Mouse (Mus musculus) midbrain, embryonic 16.5 days (tissue): ENCODE measurements around the gene Tmem268. TPM values are rescaled to one million over a fixed set of nuclear protein-coding genes. Genes with fewer than 3 reads are reported as not detected.

Source experiments
- ATAC-seq: fragments of 200-750 bp; cut with Nextera tagmentation; 2 replicates; pipeline ENCODE4 v1.8.0; 2017; ENCODE audit warnings: moderate TSS enrichment
- H3K27ac ChIP-seq: fragments of 300-500 bp; sonication (generic); 2 replicates; pipeline ENCODE4 v1.5.1; 2014; ENCODE audit warnings: mild to moderate bottlenecking, low read length, mixed read lengths
- H3K27me3 ChIP-seq: fragments of 300-500 bp; sonication (generic); 2 replicates; pipeline ENCODE4 v1.6.1; 2014; ENCODE audit warnings: low read depth, low read length, mixed read lengths; ENCODE audit not compliant: control insufficient read depth, insufficient read depth
- H3K36me3 ChIP-seq: fragments of 300-500 bp; sonication (generic); 2 replicates; pipeline ENCODE4 v1.6.1; 2014; ENCODE audit warnings: mild to moderate bottlenecking, low read length, moderate library complexity, mixed read lengths; ENCODE audit not compliant: control insufficient read depth, insufficient read depth
- H3K4me1 ChIP-seq: fragments of 300-500 bp; sonication (generic); 2 replicates; pipeline ENCODE4 v1.6.1; 2014; ENCODE audit warnings: mild to moderate bottlenecking, low read length, mixed read lengths; ENCODE audit not compliant: control insufficient read depth, insufficient read depth
- H3K4me2 ChIP-seq: fragments of 300-500 bp; sonication (generic); 2 replicates; pipeline ENCODE4 v1.6.1; 2014; ENCODE audit warnings: mild to moderate bottlenecking, low read length, mixed read lengths
- H3K4me3 ChIP-seq: fragments of 300-500 bp; sonication (generic); 2 replicates; pipeline ENCODE4 v1.5.1; 2014; ENCODE audit warnings: low read depth, mild to moderate bottlenecking, low read length, moderate library complexity, mixed read lengths
- H3K9ac ChIP-seq: fragments of 300-500 bp; sonication (generic); 2 replicates; pipeline ENCODE4 v1.6.1; 2014; ENCODE audit warnings: low read depth, low read length, mixed read lengths
- H3K9me3 ChIP-seq: fragments of 300-500 bp; sonication (generic); replicated peaks from 2 replicates; pipeline ENCODE4 v1.6.1; 2014; ENCODE audit warnings: mild to moderate bottlenecking, low read length, mixed read lengths; ENCODE audit not compliant: control insufficient read depth, poor library complexity, severe bottlenecking
- WGBS: fragments of 180-500 bp; shearing (Covaris S2); extraction: QIAGEN DNeasy Blood & Tissue Kit; methylation state at CpG from one replicate; pipeline ENCODE4 v1.1.7; 2014; 5-methylcytosine and 5-hydroxymethylcytosine counted together
- polyA plus RNA-seq: library from polyadenylated mRNA; unstranded; fragments of >200 nt; fragmentation: Nextera tagmentation; extraction: Ambion mirVana; gene quantifications from 2 replicates; pipeline ENCODE4 v1.2.1, GENCODE M21; 2015

The Tmem268 gene
- polyA plus RNA-seq, 1 experiment from 2014 or later = 4.5 TPM

DNA sequence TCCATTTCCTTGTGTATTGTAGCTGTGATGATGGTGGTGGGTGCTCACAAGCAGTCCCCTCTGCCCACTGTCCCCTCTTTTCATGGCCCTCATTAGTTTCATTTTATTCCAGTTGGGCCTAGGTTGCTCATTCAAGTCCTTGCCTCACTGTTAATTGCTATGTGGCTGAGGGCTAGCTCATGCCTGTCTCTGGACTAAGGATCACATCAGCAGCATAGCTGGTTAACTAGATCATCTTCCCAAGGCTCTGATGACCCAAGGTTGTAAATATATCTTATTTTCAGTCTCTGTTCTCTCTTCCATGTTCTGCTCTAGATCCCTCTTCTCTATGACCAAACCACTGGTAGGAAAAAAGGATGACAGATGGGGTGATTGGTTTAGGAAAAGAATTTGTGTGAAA lies 42.7 kb downstream of the Tmem268 start:
- H3K36me3 ChIP-seq = no peaks in the 10 kb centered on the region
- no peak overlapping the region for H3K9ac ChIP-seq
- no peaks in the 10 kb centered on the region for H3K9me3 ChIP-seq
- H3K4me2 ChIP-seq = no peak overlapping the region
- no peaks in the 10 kb centered on the region for H3K4me1 ChIP-seq
- H3K27me3 ChIP-seq = no peaks in the 10 kb centered on the region
- ATAC-seq = no peak
- H3K4me3 ChIP-seq = no peak overlapping the region
- H3K27ac ChIP-seq = no peak overlapping the region

GRCm38 (mm10) chr4:63604945-63605344 lies 46.4 kb downstream of the Tmem268 start, which contains the start of gene Gm11213:
Gm11213 (minus strand) TSS chr4:63605261.
- Histone ChIP-seq H3K9ac (no peak within 1 kb of the TSS), H3K4me3 (no peak within 1 kb of the TSS), H3K4me1 (no peaks in the 10 kb centered on the region), H3K27me3 (no peaks in the 10 kb centered on the region), H3K9me3 (no peaks in the 10 kb centered on the region), H3K4me2 (no peak within 1 kb of the TSS), H3K36me3 (no peaks in the 10 kb centered on the region), H3K27ac (no peak within 1 kb of the TSS)
- no peak for ATAC-seq
- WGBS = 73% methylated on average over 3 of the region's 3 CpGs

GRCm38 (mm10) chr4:63605545-63605944 lies 47.0 kb downstream of the Tmem268 start:
- Histone ChIP-seq H3K4me3 (no peak overlapping the region), H3K9me3 (no peaks in the 10 kb centered on the region), H3K27me3 (no peaks in the 10 kb centered on the region), H3K4me2 (no peak overlapping the region), H3K36me3 (no peaks in the 10 kb centered on the region), H3K4me1 (no peaks in the 10 kb centered on the region), H3K9ac (no peak overlapping the region), H3K27ac (no peak overlapping the region)
- ATAC-seq = no peak
- 87% methylated on average over 3 of the region's 3 CpGs for WGBS

DNA sequence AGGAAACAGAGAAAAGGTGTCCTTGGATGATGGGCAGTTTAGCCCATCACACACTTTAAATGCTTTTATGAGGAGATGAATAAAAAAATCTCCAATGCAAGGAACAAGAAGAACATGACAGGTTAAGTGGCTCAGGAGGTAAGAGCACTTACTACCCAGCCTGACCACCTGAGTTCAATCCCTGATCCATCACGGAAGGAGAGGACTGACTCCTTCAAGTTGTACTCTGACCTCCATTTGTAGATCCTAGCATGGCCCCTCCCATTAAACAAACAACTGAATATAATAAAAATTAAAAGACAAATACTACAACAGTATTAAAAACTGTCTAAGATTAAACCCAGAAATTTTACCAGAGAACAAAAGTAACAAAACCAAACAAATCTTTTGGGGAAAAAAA lies 47.4 kb downstream of the Tmem268 start:
- H3K36me3 ChIP-seq = no peaks in the 10 kb centered on the region
- H3K27ac ChIP-seq = no peak overlapping the region
- no peak for ATAC-seq
- H3K27me3 ChIP-seq = no peaks in the 10 kb centered on the region
- 78% methylated on average over 1 of the region's 1 CpGs for WGBS
- no peaks in the 10 kb centered on the region for H3K4me1 ChIP-seq
- H3K4me2 ChIP-seq = no peak overlapping the region
- H3K4me3 ChIP-seq = no peak overlapping the region
- no peaks in the 10 kb centered on the region for H3K9me3 ChIP-seq
- no peak overlapping the region for H3K9ac ChIP-seq

DNA sequence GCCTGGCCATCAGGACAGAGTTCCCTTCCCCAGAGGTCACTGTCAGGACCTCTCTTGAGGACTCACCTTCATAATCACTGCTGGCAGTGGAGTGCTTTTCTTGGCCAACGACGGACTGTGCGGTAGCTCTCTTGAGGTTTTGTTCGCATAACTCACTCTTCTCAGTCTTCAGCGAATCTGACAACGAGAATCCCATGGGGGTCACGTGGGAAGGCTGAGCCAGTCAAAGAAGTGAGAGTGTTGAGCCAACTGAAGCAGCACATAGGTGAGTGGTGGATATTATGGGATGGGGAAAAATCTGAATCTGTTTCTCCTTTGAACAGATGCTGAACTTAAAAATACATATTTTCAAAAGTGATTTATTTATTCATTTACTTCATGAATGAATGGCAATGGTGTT lies 49.8 kb downstream of the Tmem268 start:
- H3K4me3 ChIP-seq = no peak overlapping the region
- H3K4me2 ChIP-seq = no peak overlapping the region
- peak; percentile 48; the same call in 1 of the 2 replicates for ATAC-seq
- no peak overlapping the region for H3K9ac ChIP-seq
- no peak overlapping the region for H3K27ac ChIP-seq
- no peaks in the 10 kb centered on the region for H3K9me3 ChIP-seq
- WGBS = 80% methylated on average over 7 of the region's 7 CpGs
- H3K27me3 ChIP-seq = no peaks in the 10 kb centered on the region
- no peaks in the 10 kb centered on the region for H3K4me1 ChIP-seq
- no peaks in the 10 kb centered on the region for H3K36me3 ChIP-seq

GRCm38 (mm10) chr4:63621861-63622260 lies 63.3 kb downstream of the Tmem268 start:
- H3K9me3 ChIP-seq = no peaks in the 10 kb centered on the region
- H3K9ac ChIP-seq = no peak overlapping the region
- no peak overlapping the region for H3K4me2 ChIP-seq
- ATAC-seq = no peak
- 89% methylated on average over 2 of the region's 2 CpGs for WGBS
- H3K4me1 ChIP-seq = no peaks in the 10 kb centered on the region
- no peaks in the 10 kb centered on the region for H3K36me3 ChIP-seq
- no peak overlapping the region for H3K27ac ChIP-seq
- no peaks in the 10 kb centered on the region for H3K27me3 ChIP-seq
- no peak overlapping the region for H3K4me3 ChIP-seq

DNA sequence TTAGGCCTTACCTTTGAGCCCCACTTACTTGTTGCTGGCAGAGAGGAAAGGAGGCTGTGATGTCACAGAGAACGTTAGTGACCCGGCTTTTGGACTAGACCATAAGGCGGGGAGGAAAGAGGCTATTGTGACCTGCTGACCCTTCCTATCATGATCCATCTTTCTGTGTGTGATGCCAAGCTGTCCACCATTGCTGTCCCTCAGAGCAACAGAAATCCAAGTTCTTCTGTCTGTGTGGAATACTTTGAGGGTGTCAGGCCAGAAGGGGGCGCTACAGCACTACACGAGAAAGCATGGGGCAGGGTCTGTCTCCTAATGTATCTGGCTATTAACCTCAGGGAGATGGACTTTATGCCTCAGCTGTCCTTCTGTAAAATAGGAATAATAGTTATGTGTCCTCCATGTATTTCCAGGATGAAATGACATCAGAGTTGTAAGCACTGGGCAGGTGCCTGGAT lies 63.8 kb downstream of the Tmem268 start, which contains the start of gene Tex48:
Gene Tex48 (minus strand): TSS at position 51 of the 458 bp plus-strand sequence.
- Histone ChIP-seq H3K4me3 (no peak within 1 kb of the TSS), H3K27me3 (no peaks in the 10 kb centered on the region), H3K9me3 (no peaks in the 10 kb centered on the region), H3K9ac (no peak within 1 kb of the TSS), H3K36me3 (no peaks in the 10 kb centered on the region), H3K4me1 (no peaks in the 10 kb centered on the region), H3K4me2 (no peak within 1 kb of the TSS), H3K27ac (no peak within 1 kb of the TSS)
- WGBS = 60% methylated on average over 5 of the region's 5 CpGs
- no peak for ATAC-seq

GRCm38 (mm10) chr4:63625563-63626080 lies 67.0 kb downstream of the Tmem268 start:
- Histone ChIP-seq H3K4me1 (no peaks in the 10 kb centered on the region), H3K4me3 (no peak overlapping the region), H3K9ac (no peak overlapping the region), H3K9me3 (no peaks in the 10 kb centered on the region), H3K36me3 (no peaks in the 10 kb centered on the region), H3K4me2 (no peak overlapping the region), H3K27me3 (no peaks in the 10 kb centered on the region), H3K27ac (no peak overlapping the region)
- 83% methylated on average over 3 of the region's 3 CpGs for WGBS
- ATAC-seq = no peak

- WGBS = 88% methylated on average over 8 of the region's 8 CpGs
- no peaks in the 10 kb centered on the region for H3K4me1 ChIP-seq
- no peak overlapping the region for H3K4me2 ChIP-seq
- no peak overlapping the region for H3K27ac ChIP-seq
- no peaks in the 10 kb centered on the region for H3K36me3 ChIP-seq
- H3K9me3 ChIP-seq = no peaks in the 10 kb centered on the region
- no peak for ATAC-seq
- no peak overlapping the region for H3K9ac ChIP-seq
- H3K27me3 ChIP-seq = no peaks in the 10 kb centered on the region
- no peak overlapping the region for H3K4me3 ChIP-seq
These were observed 68.5 kb downstream of the Tmem268 start for GRCm38 (mm10) chr4:63627111-63627510.
